13 mouse cellular contexts compared by ENCODE assay signal in genomic region chr11:103172392-103173040, GRCm38 (mm10). TPM values are rescaled to one million over a fixed set of nuclear protein-coding genes. Genes with fewer than 3 reads are reported as not detected.
DNase-seq lines count a peak whose midpoint lies in the region; ATAC-seq and TF ChIP-seq lines count a peak whose summit lies in the region.
"Had no signal": no experiment of that assay in that cellular context is flagged by ENCODE, and none has a peak within 500 bp of the region (broad histone marks: within the 10 kb centered on the region; RNA-seq: fewer than 3 reads in every experiment).

No protein-coding gene starts in this region.

- TF ChIP-seq CTCF in spleen, adult 2 months (IDR thresholded peaks at IDR 0.05; ENCODE audit: extremely low read depth, insufficient read depth, insufficient read length, insufficient replicate concordance), result no peak

- H3K27me3 ChIP-seq in hindbrain, embryonic 13.5 days, result peaks cover 69% of the 10 kb centered on the region
- peaks cover 58% of the 10 kb centered on the region for H3K27me3 ChIP-seq in hindbrain, embryonic 12.5 days
- H3K27me3 ChIP-seq in spleen, adult 2 months (ENCODE audit: control insufficient read depth, insufficient read depth, low read length), result no peaks in the 10 kb centered on the region
- H3K27me3 ChIP-seq: Patski had no signal

- H3K27ac ChIP-seq in hindbrain, embryonic 13.5 days, result no peak overlapping the region
- H3K27ac ChIP-seq in hindbrain, embryonic 12.5 days, result no peak overlapping the region
- H3K27ac ChIP-seq in spleen, adult 2 months (ENCODE audit: insufficient read depth, low read length), result peak overlapping the region; percentile 99
- H3K27ac ChIP-seq: limb, embryonic 13.5 days had no signal

- DNase-seq in adrenal gland, adult (ENCODE audit: inconsistent age in 2 of 2, low spot score in 1 of 2), result peak; percentile 15 to 58
- DNase-seq in adrenal gland, adult 18-20 months (ENCODE audit: low spot score in 2 of 2), result no peak
- DNase-seq in spleen, adult 2 months (ENCODE audit: low read depth in 1 of 2, low spot score in 2 of 2), result no peak
- no peak for DNase-seq in spleen, postnatal 4 days (ENCODE audit: low spot score in 2 of 2)
- peak; percentile 47 for DNase-seq in thymus, postnatal 4 days
- no peak for DNase-seq in urinary bladder, postnatal 10 days (ENCODE audit: low spot score)
- DNase-seq: right cerebral cortex, postnatal 25 days had no signal

- TF ChIP-seq POLR2A in spleen, adult 2 months (IDR thresholded peaks at IDR 0.05; ENCODE audit: low read depth, low read length), result no peak

- H3K4me1 ChIP-seq in hindbrain, embryonic 13.5 days (replicated peaks), result peaks cover 42% of the 10 kb centered on the region
- H3K4me1 ChIP-seq in hindbrain, embryonic 12.5 days, result peaks cover 14% of the 10 kb centered on the region
- peaks cover 25% of the 10 kb centered on the region; the same call in 1 of the 2 replicates for H3K4me1 ChIP-seq in spleen, adult 2 months (ENCODE audit: control insufficient read depth, insufficient read depth, insufficient read length)

- no peaks in the 10 kb centered on the region for H3K36me3 ChIP-seq in hindbrain, embryonic 13.5 days
- no peaks in the 10 kb centered on the region for H3K36me3 ChIP-seq in hindbrain, embryonic 12.5 days
- 0 out of 2 replicates have a peak, but pooled peaks cover 3% of the 10 kb centered on the region for H3K36me3 ChIP-seq in spleen, adult 2 months (ENCODE audit: control insufficient read depth, insufficient read depth, low read length)
- H3K36me3 ChIP-seq: limb, embryonic 13.5 days had no signal

- peak overlapping the region; percentile 83 for H3K4me2 ChIP-seq in hindbrain, embryonic 13.5 days
- H3K4me2 ChIP-seq in hindbrain, embryonic 12.5 days (replicated peaks), result no peak overlapping the region
- H3K4me2 ChIP-seq: limb, embryonic 13.5 days had no signal

- 61% methylated on average over 6 of the region's 6 CpGs for WGBS in hindbrain, embryonic 13.5 days
- WGBS in hindbrain, embryonic 12.5 days, result 71% methylated on average over 6 of the region's 6 CpGs
- 10% methylated on average over 6 of the region's 6 CpGs for WGBS in spleen, adult 2 months

- ATAC-seq in hindbrain, embryonic 13.5 days (ENCODE audit: low FRiP score), result no peak
- ATAC-seq in hindbrain, embryonic 12.5 days (ENCODE audit: low FRiP score), result no peak
- ATAC-seq: Patski had no signal

- peak overlapping the region; percentile 74 for H3K4me3 ChIP-seq in hindbrain, embryonic 13.5 days
- no peak overlapping the region for H3K4me3 ChIP-seq in hindbrain, embryonic 12.5 days
- H3K4me3 ChIP-seq in spleen, adult 2 months (ENCODE audit: extremely low read depth, insufficient read depth, insufficient read length), result peak overlapping the region; percentile 97

- peak overlapping the region; percentile 76; the same call in 1 of the 2 replicates for H3K9ac ChIP-seq in hindbrain, embryonic 13.5 days
- H3K9ac ChIP-seq in hindbrain, embryonic 12.5 days, result no peak overlapping the region
- H3K9ac ChIP-seq: limb, embryonic 13.5 days had no signal

- H3K9me3 ChIP-seq in hindbrain, embryonic 13.5 days, result no peaks in the 10 kb centered on the region
- H3K9me3 ChIP-seq in hindbrain, embryonic 12.5 days (replicated peaks), result no peaks in the 10 kb centered on the region
- H3K9me3 ChIP-seq: limb, embryonic 13.5 days had no signal

RNA-seq across cellular contexts. Expression of gene Fmnl1, which starts 1.6 kb away (rescaled TPM):
- 10 to 100 TPM; 19.8 to 20.9 TPM for total RNA-seq in adrenal gland, adult 18-20 months (2021)
- polyA plus RNA-seq in hindbrain, embryonic 13.5 days (2015; fragmentation: Nextera tagmentation; extraction: Ambion mirVana), result 3.1 and 3.3 TPM in 2 replicates
- polyA plus RNA-seq in hindbrain, embryonic 12.5 days (2016; fragmentation: Nextera tagmentation; extraction: Ambion mirVana), result 1.4 and 1.6 TPM in 2 replicates
- 137 and 147 TPM in 2 replicates for polyA plus RNA-seq in spleen, adult 2 months (2012; rRNA removed)

RNA-seq across cellular contexts. Expression of gene 1700023F06Rik, which starts 35.8 kb away (rescaled TPM):
- total RNA-seq in adrenal gland, adult 18-20 months (2021), result under 1 TPM; 0.27 to 0.61 TPM
- polyA plus RNA-seq in hindbrain, embryonic 13.5 days (2015; fragmentation: Nextera tagmentation; extraction: Ambion mirVana), result 0.87 and 1.3 TPM in 2 replicates
- polyA plus RNA-seq in hindbrain, embryonic 12.5 days (2016; fragmentation: Nextera tagmentation; extraction: Ambion mirVana), result 0.34 and 0.71 TPM in 2 replicates
- polyA plus RNA-seq in spleen, adult 2 months (2012; rRNA removed), result not detected in 2 replicates

RNA-seq across cellular contexts. Expression of gene Hexim2, which starts 40.3 kb away (rescaled TPM):
- 1 to 10 TPM; 2.8 to 5.6 TPM for total RNA-seq in adrenal gland, adult 18-20 months (2021)
- 21.3 and 22.3 TPM in 2 replicates for polyA plus RNA-seq in hindbrain, embryonic 13.5 days (2015; fragmentation: Nextera tagmentation; extraction: Ambion mirVana)
- polyA plus RNA-seq in hindbrain, embryonic 12.5 days (2016; fragmentation: Nextera tagmentation; extraction: Ambion mirVana), result 12.0 and 12.9 TPM in 2 replicates
- polyA plus RNA-seq in spleen, adult 2 months (2012; rRNA removed), result 2.3 and 3.0 TPM in 2 replicates

RNA-seq across cellular contexts. Expression of gene Spata32, which starts 45.7 kb away (rescaled TPM):
- not detected for total RNA-seq in adrenal gland, adult 18-20 months (2021)
- 0.40 and 0.58 TPM in 2 replicates for polyA plus RNA-seq in hindbrain, embryonic 13.5 days (2015; fragmentation: Nextera tagmentation; extraction: Ambion mirVana)
- polyA plus RNA-seq in hindbrain, embryonic 12.5 days (2016; fragmentation: Nextera tagmentation; extraction: Ambion mirVana), result 0.21 TPM in 1 of 2 replicates, not detected in the other
- polyA plus RNA-seq in spleen, adult 2 months (2012; rRNA removed), result not detected in 2 replicates
- polyA plus RNA-seq: embryonic facial prominence, embryonic 11.5 days; kidney, embryonic 14.5 days; limb, embryonic 13.5 days; Patski had no signal

RNA-seq across cellular contexts. Expression of gene Hexim1, which starts 56.5 kb away (rescaled TPM):
- 10 to 100 TPM; 71.1 to 83.3 TPM for total RNA-seq in adrenal gland, adult 18-20 months (2021)
- polyA plus RNA-seq in hindbrain, embryonic 13.5 days (2015; fragmentation: Nextera tagmentation; extraction: Ambion mirVana), result 3.6 and 4.3 TPM in 2 replicates
- polyA plus RNA-seq in hindbrain, embryonic 12.5 days (2016; fragmentation: Nextera tagmentation; extraction: Ambion mirVana), result 3.8 and 4.0 TPM in 2 replicates
- 10.3 and 11.2 TPM in 2 replicates for polyA plus RNA-seq in spleen, adult 2 months (2012; rRNA removed)

Comparison
In these comparisons a context has a peak if more than half of its experiments do, and no peak if none do; other contexts are left out.
1. DNase-seq: peak in adrenal gland, adult (2 of 2) and thymus, postnatal 4 days (single experiment); none in adrenal gland, adult 18-20 months (0 of 2), spleen, adult 2 months (0 of 2), spleen, postnatal 4 days (0 of 2) and urinary bladder, postnatal 10 days (single experiment).
2. RNA of gene Fmnl1, which starts 1.6 kb away (polyA plus RNA-seq): 137 to 147 TPM in spleen, adult 2 months; 3.1 to 3.3 TPM in hindbrain, embryonic 13.5 days and 1.4 to 1.6 TPM in hindbrain, embryonic 12.5 days; every median in the first group is over 10 times any median in the second.